Mouse (Mus musculus) heart, embryonic 16.5 days (tissue): ENCODE data around the gene Hecw2. TPM values are rescaled to one million over a fixed set of nuclear protein-coding genes. Genes with fewer than 3 reads are reported as not detected.
A peak's percentile ranks its signal among the peaks of the same experiment; 100 is the strongest.

Experiments
- ATAC-seq: fragments of 200-750 bp; cut with Nextera tagmentation; replicated peaks from 2 replicates; pipeline ENCODE4 v1.8.0; 2017; ENCODE audit warnings: moderate number of reproducible peaks; ENCODE audit not compliant: insufficient read depth, low FRiP score; ENCODE audit errors: extremely low read depth
- H3K27ac ChIP-seq: fragments of 300-500 bp; sonication (generic); 2 replicates; pipeline ENCODE4 v1.5.1; 2014; ENCODE audit warnings: mild to moderate bottlenecking, low read length, control low read depth, moderate library complexity
- H3K27me3 ChIP-seq: fragments of 300-500 bp; sonication (generic); 2 replicates; pipeline ENCODE4 v1.6.1; 2014; ENCODE audit warnings: low read length, mixed read lengths; ENCODE audit not compliant: control insufficient read depth, insufficient read depth
- H3K36me3 ChIP-seq: fragments of 300-500 bp; sonication (generic); 2 replicates; pipeline ENCODE4 v1.6.1; 2014; ENCODE audit not compliant: control insufficient read depth, insufficient read depth
- H3K4me1 ChIP-seq: fragments of 300-500 bp; sonication (generic); 2 replicates; pipeline ENCODE4 v1.6.1; 2014; ENCODE audit warnings: low read length, mixed read lengths; ENCODE audit not compliant: control insufficient read depth, insufficient read depth
- H3K4me2 ChIP-seq: fragments of 300-500 bp; sonication (generic); 2 replicates; pipeline ENCODE4 v1.6.1; 2014; ENCODE audit warnings: low read depth, mild to moderate bottlenecking, control low read depth, low read length
- H3K4me3 ChIP-seq: fragments of 300-500 bp; sonication (generic); 2 replicates; pipeline ENCODE4 v1.5.1; 2014; ENCODE audit warnings: mild to moderate bottlenecking, control low read depth, low read length
- H3K9ac ChIP-seq: fragments of 300-500 bp; sonication (generic); 2 replicates; pipeline ENCODE4 v1.6.1; 2014; ENCODE audit warnings: low read length, control low read depth
- H3K9me3 ChIP-seq: fragments of 300-500 bp; sonication (generic); replicated peaks from 2 replicates; pipeline ENCODE4 v1.6.1; 2016; ENCODE audit warnings: low read length; ENCODE audit not compliant: control insufficient read depth
- WGBS: fragments of 180-500 bp; shearing (Covaris S2); extraction: QIAGEN DNeasy Blood & Tissue Kit; methylation state at CpG from one replicate; pipeline ENCODE4 v1.1.7; 2014; 5-methylcytosine and 5-hydroxymethylcytosine counted together
- polyA plus RNA-seq: library from polyadenylated mRNA; unstranded; fragments of >200 nt; fragmentation: Nextera tagmentation; extraction: Ambion mirVana; gene quantifications from 2 replicates; pipeline ENCODE4 v1.2.1, GENCODE M21; 2015

Gene Hecw2
- polyA plus RNA-seq, 1 experiment from 2014 or later = 4.4 TPM

DNA sequence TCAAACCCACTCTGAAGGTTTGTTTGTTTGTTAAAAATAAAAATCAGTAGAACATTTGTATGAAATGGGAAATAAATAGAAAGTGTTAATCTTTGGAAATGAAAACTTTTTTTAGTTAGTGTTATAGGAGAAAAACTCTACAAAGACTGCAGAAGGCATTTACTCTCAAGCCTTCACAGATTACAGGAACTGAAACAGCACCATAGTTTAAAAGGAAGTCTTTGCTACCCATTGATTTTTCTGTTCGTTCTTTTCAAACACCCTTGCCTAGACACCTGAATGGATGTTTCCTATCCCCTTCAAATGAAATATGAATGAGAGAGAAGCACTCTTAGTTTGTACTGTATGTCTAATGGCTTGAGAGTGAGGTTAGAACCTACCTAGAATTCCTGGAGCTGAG is 126.7 kb downstream of the Hecw2 start:
- no peak overlapping the region for H3K4me3 ChIP-seq
- H3K4me2 ChIP-seq = no peak overlapping the region
- H3K9ac ChIP-seq = no peak overlapping the region
- no peaks in the 10 kb centered on the region for H3K36me3 ChIP-seq
- H3K4me1 ChIP-seq = peaks cover 14% of the 10 kb centered on the region
- 67% methylated on average over 1 of the region's 1 CpGs for whole genome bisulfite sequencing
- H3K9me3 ChIP-seq = no peaks in the 10 kb centered on the region
- H3K27ac ChIP-seq = no peak overlapping the region
- ATAC-seq = no peak
- no peaks in the 10 kb centered on the region for H3K27me3 ChIP-seq

DNA sequence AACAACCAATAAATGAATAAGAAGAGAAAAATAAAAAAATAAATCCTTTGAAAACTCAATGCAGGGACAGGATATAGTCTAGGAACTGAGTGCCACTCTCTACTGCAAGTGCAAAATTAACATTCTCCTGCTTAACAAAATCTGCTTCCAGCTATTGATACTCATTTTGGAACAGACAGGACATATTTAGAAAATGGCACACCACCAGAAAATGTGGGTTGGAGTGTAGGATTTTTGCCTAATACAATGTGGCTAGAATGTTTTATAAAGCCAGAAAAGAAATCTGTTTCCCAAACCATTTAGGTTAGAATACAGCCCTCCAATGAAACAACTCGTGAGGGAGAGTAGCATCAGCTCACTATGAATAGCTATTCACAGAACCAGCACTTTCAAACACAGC is 129.5 kb downstream of the Hecw2 start:
- H3K9ac ChIP-seq = no peak overlapping the region
- no peak overlapping the region for H3K4me2 ChIP-seq
- peaks cover 14% of the 10 kb centered on the region for H3K4me1 ChIP-seq
- no peaks in the 10 kb centered on the region for H3K9me3 ChIP-seq
- H3K36me3 ChIP-seq = no peaks in the 10 kb centered on the region
- H3K27ac ChIP-seq = no peak overlapping the region
- no peak for ATAC-seq
- 68% methylated on average over 1 of the region's 1 CpGs for WGBS
- no peak overlapping the region for H3K4me3 ChIP-seq
- no peaks in the 10 kb centered on the region for H3K27me3 ChIP-seq

- no peak overlapping the region for H3K4me3 ChIP-seq
- H3K27me3 ChIP-seq = no peaks in the 10 kb centered on the region
- ATAC-seq = no peak
- WGBS = 89% methylated on average over 2 of the region's 2 CpGs
- no peaks in the 10 kb centered on the region for H3K9me3 ChIP-seq
- H3K9ac ChIP-seq = no peak overlapping the region
- no peaks in the 10 kb centered on the region for H3K36me3 ChIP-seq
- no peak overlapping the region for H3K27ac ChIP-seq
- H3K4me2 ChIP-seq = no peak overlapping the region
- H3K4me1 ChIP-seq = no peaks in the 10 kb centered on the region
Observed at GRCm38 (mm10) chr1:54061078-54061477, 133.9 kb downstream of the Hecw2 start.

DNA sequence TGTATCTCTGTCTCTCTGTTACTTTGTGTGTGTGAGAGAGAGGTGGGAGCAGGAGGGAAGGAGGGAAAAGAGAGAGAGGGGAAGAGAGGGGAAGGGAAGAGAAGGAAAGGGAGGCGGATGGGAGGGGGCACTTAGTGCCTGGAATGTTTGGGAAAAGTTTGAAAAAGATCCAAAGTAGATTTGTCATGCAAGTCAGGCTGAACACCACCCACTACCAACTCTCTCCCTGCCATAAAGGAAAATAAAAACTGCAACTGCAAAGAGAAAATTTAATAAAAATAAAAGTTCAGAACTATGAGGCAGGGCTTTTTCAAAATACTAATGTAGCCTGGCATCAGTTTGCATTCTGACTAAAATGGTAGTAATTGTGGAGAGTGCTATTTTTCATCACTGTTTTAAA is 135.2 kb downstream of the Hecw2 start:
- H3K9me3 ChIP-seq = no peaks in the 10 kb centered on the region
- no peak overlapping the region for H3K27ac ChIP-seq
- H3K36me3 ChIP-seq = no peaks in the 10 kb centered on the region
- 82% methylated on average over 1 of the region's 1 CpGs for WGBS
- no peaks in the 10 kb centered on the region for H3K4me1 ChIP-seq
- no peak overlapping the region for H3K4me2 ChIP-seq
- H3K4me3 ChIP-seq = no peak overlapping the region
- H3K27me3 ChIP-seq = no peaks in the 10 kb centered on the region
- no peak overlapping the region for H3K9ac ChIP-seq
- no peak for ATAC-seq

- no peak overlapping the region for H3K9ac ChIP-seq
- no peaks in the 10 kb centered on the region for H3K27me3 ChIP-seq
- no peak overlapping the region for H3K4me3 ChIP-seq
- peaks cover 15% of the 10 kb centered on the region for H3K4me1 ChIP-seq
- H3K36me3 ChIP-seq = peaks cover 5% of the 10 kb centered on the region; the same call in 1 of the 2 replicates
- no peak for ATAC-seq
- no peak overlapping the region for H3K4me2 ChIP-seq
- peaks cover 9% of the 10 kb centered on the region for H3K9me3 ChIP-seq
- H3K27ac ChIP-seq = no peak overlapping the region
Observed at GRCm38 (mm10) chr1:54052771-54053170, 142.2 kb downstream of the Hecw2 start.

- Histone ChIP-seq H3K36me3 (no peaks in the 10 kb centered on the region), H3K4me1 (peaks cover 22% of the 10 kb centered on the region), H3K9ac (no peak overlapping the region), H3K4me3 (no peak overlapping the region), H3K27ac (no peak overlapping the region), H3K27me3 (no peaks in the 10 kb centered on the region), H3K4me2 (no peak overlapping the region), H3K9me3 (no peaks in the 10 kb centered on the region)
- WGBS = 6% methylated on average over 1 of the region's 1 CpGs
- no peak; the same call in 1 of the 2 replicates for ATAC-seq
Observed at GRCm38 (mm10) chr1:54046923-54047322, 148.0 kb downstream of the Hecw2 start.

DNA sequence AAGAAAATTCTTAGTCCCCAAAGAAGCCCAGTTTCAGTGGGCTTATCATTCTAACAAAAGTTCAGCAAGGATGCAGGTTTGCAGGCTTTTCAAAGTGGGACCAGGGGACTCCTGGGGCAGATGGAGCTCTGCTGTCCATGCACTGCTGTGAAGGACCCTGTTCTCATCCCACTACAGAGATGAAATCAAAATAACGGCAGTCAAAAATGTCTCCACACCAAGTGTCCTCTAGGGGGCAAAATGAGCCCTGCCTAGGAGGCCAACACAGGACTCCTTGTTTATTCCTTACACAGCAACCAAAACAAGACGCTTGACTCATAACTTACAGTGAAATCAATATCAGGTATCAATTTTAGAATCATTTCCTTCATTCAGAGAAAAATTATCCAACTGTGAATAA is 155.9 kb downstream of the Hecw2 start:
- Histone ChIP-seq H3K9ac (no peak overlapping the region), H3K36me3 (no peaks in the 10 kb centered on the region), H3K9me3 (no peaks in the 10 kb centered on the region), H3K27me3 (no peaks in the 10 kb centered on the region), H3K4me3 (no peak overlapping the region), H3K4me2 (no peak overlapping the region), H3K4me1 (peaks cover 7% of the 10 kb centered on the region), H3K27ac (no peak overlapping the region)
- no peak for ATAC-seq
- 28% methylated on average over 2 of the region's 2 CpGs for WGBS

DNA sequence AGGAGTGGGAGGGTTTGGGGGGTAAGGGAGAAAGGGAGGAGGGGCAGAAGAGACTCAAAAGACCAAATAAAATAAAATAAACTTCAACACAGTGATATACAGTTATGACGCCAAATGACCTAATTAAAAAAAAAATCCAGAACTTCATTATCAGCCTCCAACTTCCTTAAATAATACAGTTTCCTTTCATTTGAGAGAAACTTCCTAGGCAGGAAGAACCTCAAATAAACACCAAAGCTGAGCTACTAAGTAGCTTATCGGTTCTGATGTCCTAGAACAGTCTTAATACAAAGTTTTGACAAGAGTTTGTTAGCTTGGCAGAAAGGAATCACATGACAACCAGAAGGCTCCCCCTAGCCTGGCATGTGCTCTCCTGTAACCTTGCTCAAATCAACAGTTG is 177.3 kb downstream of the Hecw2 start:
- no peaks in the 10 kb centered on the region for H3K36me3 ChIP-seq
- WGBS = 52% methylated on average over 2 of the region's 2 CpGs
- peak overlapping the region; percentile 57 for H3K27ac ChIP-seq
- ATAC-seq = no peak
- peaks cover 12% of the 10 kb centered on the region for H3K4me1 ChIP-seq
- H3K4me2 ChIP-seq = no peak overlapping the region
- H3K9me3 ChIP-seq = no peaks in the 10 kb centered on the region
- H3K9ac ChIP-seq = no peak overlapping the region
- H3K27me3 ChIP-seq = no peaks in the 10 kb centered on the region
- no peak overlapping the region for H3K4me3 ChIP-seq

- peak; percentile 65; the same call in 1 of the 2 replicates for ATAC-seq
- 52% methylated on average over 4 of the region's 4 CpGs for WGBS
Observed at GRCm38 (mm10) chr1:54015739-54016138, 179.2 kb downstream of the Hecw2 start.

DNA sequence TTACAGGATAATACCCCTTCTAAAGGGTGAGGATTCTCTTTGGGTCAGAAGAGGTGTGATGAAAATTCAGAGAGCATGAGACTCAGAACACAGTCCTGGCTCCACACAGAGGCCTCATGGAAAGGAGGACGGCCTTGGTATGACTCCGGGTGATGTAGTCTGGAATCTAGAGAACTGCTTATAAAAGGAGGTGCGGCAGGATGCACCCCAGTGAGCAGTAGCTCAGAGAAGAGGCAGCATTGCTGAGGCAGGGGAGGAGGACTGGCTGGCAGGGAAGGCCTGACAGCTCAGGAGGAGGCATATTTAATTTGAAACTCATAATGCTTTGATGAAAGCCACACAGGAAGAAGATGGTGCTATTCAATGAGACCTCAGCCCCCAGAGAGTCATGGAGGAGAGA is 182.6 kb downstream of the Hecw2 start:
- Histone ChIP-seq H3K36me3 (no peaks in the 10 kb centered on the region), H3K27me3 (no peaks in the 10 kb centered on the region), H3K4me1 (peaks cover 16% of the 10 kb centered on the region), H3K4me3 (no peak overlapping the region), H3K27ac (no peak overlapping the region), H3K9ac (no peak overlapping the region), H3K4me2 (no peak overlapping the region), H3K9me3 (no peaks in the 10 kb centered on the region)
- 49% methylated on average over 3 of the region's 3 CpGs for WGBS
- no peak for ATAC-seq

More at GRCm38 (mm10) chr1:54015739-54016138, 179.2 kb downstream of the Hecw2 start:
- Histone ChIP-seq H3K4me3 (no peak overlapping the region), H3K4me2 (no peak overlapping the region), H3K9me3 (no peaks in the 10 kb centered on the region), H3K27ac (peak overlapping the region; percentile 15), H3K36me3 (no peaks in the 10 kb centered on the region), H3K4me1 (peaks cover 12% of the 10 kb centered on the region), H3K27me3 (no peaks in the 10 kb centered on the region), H3K9ac (no peak overlapping the region)
